Mouse (Mus musculus): ENCODE data around the gene Tmem184b. TPM values are rescaled to one million over a fixed set of nuclear protein-coding genes. Genes with fewer than 3 reads are reported as not detected.

The Tmem184b gene
- polyA plus RNA-seq, 1 experiment from 2014 or later: 35.0 TPM

GRCm38 (mm10) chr15:79427516-79427915 is 24.1 kb upstream of the Tmem184b start:
- WGBS: 92% methylated on average over 6 of the region's 6 CpGs

GRCm38 (mm10) chr15:79425516-79425915 is 22.1 kb upstream of the Tmem184b start:
- Histone ChIP-seq H3K9ac (replicated peaks) (no peak overlapping the region), H3K4me2 (replicated peaks) (no peak overlapping the region), H3K27ac (no peak overlapping the region), H3K27me3 (no peaks in the 10 kb centered on the region), H3K4me1 (replicated peaks) (no peaks in the 10 kb centered on the region), H3K4me3 (replicated peaks) (no peak overlapping the region), H3K9me3 (no peaks in the 10 kb centered on the region), H3K36me3 (peaks cover 100% of the 10 kb centered on the region)
- no peak for ATAC-seq
- 83% methylated on average over 11 of the region's 11 CpGs for WGBS

More at GRCm38 (mm10) chr15:79427516-79427915, 24.1 kb upstream of the Tmem184b start:
- H3K9me3 ChIP-seq: no peaks in the 10 kb centered on the region
- H3K9ac ChIP-seq (replicated peaks): no peak overlapping the region
- H3K27me3 ChIP-seq: no peaks in the 10 kb centered on the region
- no peak overlapping the region for H3K27ac ChIP-seq
- H3K36me3 ChIP-seq: peaks cover 99% of the 10 kb centered on the region
- H3K4me3 ChIP-seq (replicated peaks): no peak overlapping the region
- H3K4me2 ChIP-seq (replicated peaks): no peak overlapping the region
- ATAC-seq: no peak
- peaks cover 5% of the 10 kb centered on the region; the same call in 1 of the 2 replicates for H3K4me1 ChIP-seq (replicated peaks)

- ATAC-seq: no peak
- H3K9ac ChIP-seq (replicated peaks): no peak overlapping the region
- no peak overlapping the region for H3K27ac ChIP-seq
- no peaks in the 10 kb centered on the region for H3K27me3 ChIP-seq
- H3K36me3 ChIP-seq: peaks cover 100% of the 10 kb centered on the region
- no peaks in the 10 kb centered on the region for H3K4me1 ChIP-seq (replicated peaks)
- H3K4me3 ChIP-seq (replicated peaks): no peak overlapping the region
- no peak overlapping the region for H3K4me2 ChIP-seq (replicated peaks)
- no peaks in the 10 kb centered on the region for H3K9me3 ChIP-seq
- 93% methylated on average over 17 of the region's 17 CpGs for WGBS
Measured at GRCm38 (mm10) chr15:79424602-79425001, 21.2 kb upstream of the Tmem184b start.

DNA sequence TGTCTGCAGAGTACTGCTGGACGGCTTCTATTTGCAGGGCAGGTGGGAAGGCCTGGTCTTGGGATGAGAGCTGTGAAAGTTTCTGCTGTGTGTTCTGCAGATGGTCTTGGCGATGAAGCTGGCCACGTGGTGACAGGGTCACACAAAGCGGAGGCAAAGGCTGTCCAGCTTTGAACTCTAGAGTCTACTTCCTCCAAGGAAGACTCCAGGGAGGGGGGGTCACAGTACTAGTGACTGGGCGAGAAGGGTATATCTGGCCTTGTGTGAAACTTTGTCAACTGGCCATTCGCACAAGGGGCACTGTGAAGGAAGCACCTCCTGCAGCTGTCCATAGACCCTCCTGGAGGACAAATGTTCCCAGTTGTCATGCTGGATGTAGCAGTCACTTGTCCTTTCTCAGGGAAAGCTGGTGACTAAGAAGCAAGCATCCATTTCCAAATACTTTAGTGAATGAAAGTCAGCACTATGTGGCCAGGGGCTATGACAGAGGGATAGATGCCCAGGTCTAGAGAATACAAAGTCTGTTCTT is 19.4 kb upstream of the Tmem184b start:
- no peaks in the 10 kb centered on the region for H3K27me3 ChIP-seq

DNA sequence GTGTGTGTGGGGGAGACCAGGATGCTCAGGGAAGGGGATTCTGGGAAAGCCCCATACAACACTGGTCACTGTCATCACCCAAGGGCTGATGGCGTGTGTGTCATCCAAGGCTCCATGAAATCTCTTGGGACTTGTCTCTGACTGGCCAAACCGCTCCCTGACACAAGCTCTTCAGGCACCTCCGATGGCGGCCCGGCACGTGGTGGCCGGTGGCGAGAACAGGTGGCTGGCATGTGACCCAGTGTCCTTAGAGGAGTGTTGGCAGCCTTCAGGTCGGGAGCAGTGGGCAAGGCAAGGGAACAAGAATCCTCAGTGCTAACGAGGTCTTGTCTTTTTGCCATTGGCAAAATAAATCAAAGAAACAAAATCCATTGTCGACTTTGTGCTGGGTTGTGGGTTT is 15.3 kb upstream of the Tmem184b start:
- 0 out of 2 replicates have a peak, but pooled peaks have one; percentile 31 for ATAC-seq
- H3K4me2 ChIP-seq (replicated peaks): no peak overlapping the region
- WGBS: 90% methylated on average over 11 of the region's 11 CpGs
- H3K9me3 ChIP-seq: no peaks in the 10 kb centered on the region
- H3K27me3 ChIP-seq: no peaks in the 10 kb centered on the region
- H3K4me3 ChIP-seq (replicated peaks): no peak overlapping the region
- no peaks in the 10 kb centered on the region for H3K4me1 ChIP-seq (replicated peaks)
- H3K36me3 ChIP-seq: peaks cover 75% of the 10 kb centered on the region
- H3K9ac ChIP-seq (replicated peaks): no peak overlapping the region
- no peak overlapping the region for H3K27ac ChIP-seq

More for the DNA sequence above, 19.4 kb upstream of the Tmem184b start:
- H3K36me3 ChIP-seq: peaks cover 99% of the 10 kb centered on the region
- H3K4me2 ChIP-seq (replicated peaks): no peak overlapping the region
- ATAC-seq: no peak
- H3K9ac ChIP-seq (replicated peaks): no peak overlapping the region
- no peaks in the 10 kb centered on the region for H3K4me1 ChIP-seq (replicated peaks)
- H3K27ac ChIP-seq: no peak overlapping the region
- no peaks in the 10 kb centered on the region for H3K9me3 ChIP-seq
- 92% methylated on average over 6 of the region's 6 CpGs for WGBS
- H3K4me3 ChIP-seq (replicated peaks): no peak overlapping the region

- H3K36me3 ChIP-seq: peaks cover 71% of the 10 kb centered on the region
- 92% methylated on average over 3 of the region's 3 CpGs for WGBS
- no peaks in the 10 kb centered on the region for H3K4me1 ChIP-seq (replicated peaks)
- no peak overlapping the region for H3K4me3 ChIP-seq (replicated peaks)
- H3K4me2 ChIP-seq (replicated peaks): no peak overlapping the region
- H3K27me3 ChIP-seq: no peaks in the 10 kb centered on the region
- ATAC-seq: no peak
- no peak overlapping the region for H3K27ac ChIP-seq
- no peaks in the 10 kb centered on the region for H3K9me3 ChIP-seq
- H3K9ac ChIP-seq (replicated peaks): no peak overlapping the region
Measured at GRCm38 (mm10) chr15:79418265-79418664, 14.9 kb upstream of the Tmem184b start.

GRCm38 (mm10) chr15:79417379-79417778 is 14.0 kb upstream of the Tmem184b start:
- 98% methylated on average over 3 of the region's 3 CpGs for WGBS
- no peak overlapping the region for H3K9ac ChIP-seq (replicated peaks)
- no peak overlapping the region for H3K27ac ChIP-seq
- ATAC-seq: no peak
- no peaks in the 10 kb centered on the region for H3K4me1 ChIP-seq (replicated peaks)
- H3K4me3 ChIP-seq (replicated peaks): no peak overlapping the region
- H3K36me3 ChIP-seq: peaks cover 62% of the 10 kb centered on the region
- H3K9me3 ChIP-seq: no peaks in the 10 kb centered on the region
- H3K27me3 ChIP-seq: no peaks in the 10 kb centered on the region
- no peak overlapping the region for H3K4me2 ChIP-seq (replicated peaks)

- H3K27me3 ChIP-seq: no peaks in the 10 kb centered on the region
- no peak overlapping the region for H3K4me2 ChIP-seq (replicated peaks)
- no peaks in the 10 kb centered on the region for H3K4me1 ChIP-seq (replicated peaks)
- no peak overlapping the region for H3K9ac ChIP-seq (replicated peaks)
- 98% methylated on average over 10 of the region's 10 CpGs for WGBS
- no peak overlapping the region for H3K4me3 ChIP-seq (replicated peaks)
- no peak for ATAC-seq
- peaks cover 54% of the 10 kb centered on the region for H3K36me3 ChIP-seq
- H3K27ac ChIP-seq: no peak overlapping the region
- H3K9me3 ChIP-seq: no peaks in the 10 kb centered on the region
Measured at GRCm38 (mm10) chr15:79416460-79417085, 13.2 kb upstream of the Tmem184b start.

- no peaks in the 10 kb centered on the region for H3K4me1 ChIP-seq (replicated peaks)
- H3K4me3 ChIP-seq (replicated peaks): no peak overlapping the region
- H3K36me3 ChIP-seq: peaks cover 33% of the 10 kb centered on the region
- H3K9ac ChIP-seq (replicated peaks): no peak overlapping the region
- WGBS: 81% methylated on average over 4 of the region's 4 CpGs
- no peaks in the 10 kb centered on the region for H3K9me3 ChIP-seq
- no peak overlapping the region for H3K4me2 ChIP-seq (replicated peaks)
- ATAC-seq: no peak
- H3K27me3 ChIP-seq: no peaks in the 10 kb centered on the region
- no peak overlapping the region for H3K27ac ChIP-seq
Measured at GRCm38 (mm10) chr15:79414513-79414912, 11.1 kb upstream of the Tmem184b start.

DNA sequence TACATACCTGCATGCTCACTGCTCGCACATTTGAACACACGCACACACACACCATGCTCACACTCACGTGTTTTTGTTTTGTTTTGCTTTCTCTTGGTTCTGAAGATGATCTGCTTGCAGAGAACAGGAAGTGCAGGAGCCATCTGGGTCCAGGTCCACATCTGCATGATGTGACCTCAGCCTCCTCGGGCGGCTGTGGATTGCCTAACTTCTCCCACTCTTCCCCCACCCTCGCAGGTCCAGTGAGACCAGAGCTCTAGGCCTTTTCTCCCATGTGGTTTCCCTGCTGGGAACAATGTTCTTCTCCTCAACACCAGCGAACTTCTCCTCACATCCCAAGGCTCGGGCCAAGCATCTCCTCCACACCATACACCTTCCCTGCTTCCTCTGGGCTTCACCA is 10.4 kb upstream of the Tmem184b start:
- Histone ChIP-seq H3K36me3 (peaks cover 26% of the 10 kb centered on the region), H3K27me3 (no peaks in the 10 kb centered on the region), H3K4me1 (replicated peaks) (no peaks in the 10 kb centered on the region), H3K27ac (no peak overlapping the region), H3K9ac (replicated peaks) (no peak overlapping the region), H3K9me3 (no peaks in the 10 kb centered on the region), H3K4me2 (replicated peaks) (no peak overlapping the region), H3K4me3 (replicated peaks) (no peak overlapping the region)
- no peak for ATAC-seq
- WGBS: 85% methylated on average over 8 of the region's 8 CpGs

GRCm38 (mm10) chr15:79413201-79413600 is 9.8 kb upstream of the Tmem184b start:
- Histone ChIP-seq H3K4me2 (replicated peaks) (no peak overlapping the region), H3K36me3 (peaks cover 20% of the 10 kb centered on the region), H3K9ac (replicated peaks) (no peak overlapping the region), H3K9me3 (no peaks in the 10 kb centered on the region), H3K27me3 (no peaks in the 10 kb centered on the region), H3K4me3 (replicated peaks) (no peak overlapping the region), H3K4me1 (replicated peaks) (no peaks in the 10 kb centered on the region), H3K27ac (no peak overlapping the region)
- no peak for ATAC-seq
- WGBS: 98% methylated on average over 3 of the region's 3 CpGs

- H3K9ac ChIP-seq (replicated peaks): no peak overlapping the region
- H3K4me2 ChIP-seq (replicated peaks): no peak overlapping the region
- H3K36me3 ChIP-seq: peaks cover 6% of the 10 kb centered on the region
- no peaks in the 10 kb centered on the region for H3K27me3 ChIP-seq
- no peak overlapping the region for H3K27ac ChIP-seq
- 59% methylated on average over 10 of the region's 10 CpGs for WGBS
- H3K4me3 ChIP-seq (replicated peaks): no peak overlapping the region
- H3K9me3 ChIP-seq: no peaks in the 10 kb centered on the region
- H3K4me1 ChIP-seq (replicated peaks): no peaks in the 10 kb centered on the region
- ATAC-seq: no peak
Measured at GRCm38 (mm10) chr15:79411363-79412065, 8.1 kb upstream of the Tmem184b start.

Measured in midbrain, embryonic 13.5 days (tissue).